Comparison of ENCODE assay signal across 9 mouse cellular contexts in the genomic region with DNA sequence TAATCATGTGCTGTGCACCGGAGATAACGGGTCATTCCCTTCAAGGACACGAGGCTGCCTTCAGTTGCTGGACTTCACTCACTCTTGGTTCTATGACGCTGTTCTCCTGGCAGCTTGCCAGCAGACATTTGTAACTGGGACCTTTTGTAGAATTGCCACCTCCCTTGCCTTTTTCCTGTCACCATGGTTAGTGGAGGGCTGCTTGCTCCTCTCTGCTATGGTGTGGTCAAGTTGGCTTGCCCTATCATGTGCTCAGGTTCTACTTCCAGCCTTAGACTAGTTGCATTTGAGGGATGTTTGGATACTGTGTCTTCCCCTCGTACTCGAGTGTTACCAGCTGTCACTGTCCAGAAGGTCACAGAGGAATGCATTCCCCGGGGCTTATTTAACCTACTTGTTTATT.
DNase-seq lines count a peak whose midpoint lies in the region; ATAC-seq and TF ChIP-seq lines count a peak whose summit lies in the region.
"Had no signal": no experiment of that assay in that cellular context is flagged by ENCODE, and none has a peak within 500 bp of the region (broad histone marks: within the 10 kb centered on the region; RNA-seq: fewer than 3 reads in every experiment).

No protein-coding gene starts in this region.

- peak overlapping the region; percentile 59 for H3K4me2 ChIP-seq in heart, embryonic 12.5 days
- H3K4me2 ChIP-seq in liver, postnatal 0 days (ENCODE audit: low read depth, low read length): no peak overlapping the region
- H3K4me2 ChIP-seq: hindbrain, embryonic 15.5 days had no signal

- H3K9ac ChIP-seq in heart, embryonic 12.5 days: no peak overlapping the region
- H3K9ac ChIP-seq in liver, postnatal 0 days (replicated peaks): no peak overlapping the region
- H3K9ac ChIP-seq: hindbrain, embryonic 15.5 days had no signal

- no peak for TF ChIP-seq CTCF in liver, postnatal 0 days (IDR thresholded peaks at IDR 0.05; ENCODE audit: low read depth)

- peak; percentile 75 for ATAC-seq in heart, embryonic 12.5 days (ENCODE audit: insufficient number of reproducible peaks, low FRiP score)
- 0 out of 2 replicates have a peak, but pooled peaks have one; percentile 23 for ATAC-seq in liver, postnatal 0 days

- 7% methylated on average over 7 of the region's 7 CpGs for WGBS in heart, embryonic 12.5 days
- whole genome bisulfite sequencing in liver, postnatal 0 days (ENCODE audit: insufficient replicate concordance): 38% methylated on average over 7 of the region's 7 CpGs

- peak overlapping the region; percentile 85 for H3K27ac ChIP-seq in heart, embryonic 12.5 days (ENCODE audit: poor library complexity, severe bottlenecking)
- H3K27ac ChIP-seq in liver, postnatal 0 days (ENCODE audit: low read depth): no peak overlapping the region
- H3K27ac ChIP-seq: hindbrain, embryonic 15.5 days had no signal

- TF ChIP-seq EP300 in liver, postnatal 0 days (IDR thresholded peaks at IDR 0.05; ENCODE audit: low read depth): no peak

- peaks cover 51% of the 10 kb centered on the region for H3K4me1 ChIP-seq in heart, embryonic 12.5 days (replicated peaks)
- peaks cover 25% of the 10 kb centered on the region for H3K4me1 ChIP-seq in liver, postnatal 0 days (ENCODE audit: insufficient read depth)

- H3K36me3 ChIP-seq in heart, embryonic 12.5 days: no peaks in the 10 kb centered on the region
- H3K36me3 ChIP-seq in liver, postnatal 0 days (replicated peaks; ENCODE audit: insufficient read depth, low read length): 0 out of 2 replicates have a peak, but pooled peaks cover 3% of the 10 kb centered on the region
- H3K36me3 ChIP-seq: hindbrain, embryonic 15.5 days had no signal

- DNase-seq in 416B (ENCODE audit: low read depth) (peak; percentile 94), NIH3T3 (ENCODE audit: low read depth) (peak; percentile 37)
- DNase-seq in cerebellum, postnatal 36 days: peak; percentile 42 to 59
- peak; percentile 27 to 47 for DNase-seq in kidney, adult 8-10 months
- DNase-seq in liver, postnatal 0 days: peak; percentile 69
- peak; percentile 49 for DNase-seq in ovary, postnatal 36 days (ENCODE audit: low spot score)
- no peak for DNase-seq in thymus, postnatal 10 days (ENCODE audit: low spot score in 2 of 2)

- no peak overlapping the region for H3K4me3 ChIP-seq in heart, embryonic 12.5 days
- H3K4me3 ChIP-seq in liver, postnatal 0 days (ENCODE audit: low read depth, low read length): no peak overlapping the region
- H3K4me3 ChIP-seq: hindbrain, embryonic 15.5 days had no signal

- H3K9me3 ChIP-seq in heart, embryonic 12.5 days (replicated peaks): no peaks in the 10 kb centered on the region
- H3K9me3 ChIP-seq in liver, postnatal 0 days (ENCODE audit: low read length): no peaks in the 10 kb centered on the region
- H3K9me3 ChIP-seq: hindbrain, embryonic 15.5 days had no signal

- no peaks in the 10 kb centered on the region for H3K27me3 ChIP-seq in heart, embryonic 12.5 days (replicated peaks)
- no peaks in the 10 kb centered on the region for H3K27me3 ChIP-seq in liver, postnatal 0 days (ENCODE audit: insufficient read depth, low read length)
- H3K27me3 ChIP-seq: hindbrain, embryonic 15.5 days had no signal

Comparison
In these comparisons a context has a peak if more than half of its experiments do, and no peak if none do; other contexts are left out.
1. DNase-seq: peak in 416B (single experiment), NIH3T3 (single experiment), cerebellum, postnatal 36 days (2 of 2), kidney, adult 8-10 months (2 of 2), liver, postnatal 0 days (single experiment) and ovary, postnatal 36 days (single experiment); none in thymus, postnatal 10 days (0 of 2).